In genomic region chr14:54876539-54877047, GRCm38 (mm10) we compare ENCODE assay signal across 8 mouse cellular contexts. TPM values are rescaled to one million over a fixed set of nuclear protein-coding genes. Genes with fewer than 3 reads are reported as not detected.
DNase-seq lines count a peak whose midpoint lies in the region; ATAC-seq lines count a peak whose summit lies in the region.

No protein-coding gene starts in this region.

- no peaks in the 10 kb centered on the region for H3K9me3 ChIP-seq in hindbrain, embryonic 15.5 days

- peak overlapping the region; percentile 97 for H3K27ac ChIP-seq in hindbrain, embryonic 15.5 days (replicated peaks)

- H3K4me2 ChIP-seq in hindbrain, embryonic 15.5 days = peak overlapping the region; percentile 97

- DNase-seq in R1 (ENCODE audit: low read depth, low spot score) = peak; percentile 94
- peak; percentile 92 to 95 for DNase-seq in cerebellum, postnatal 36 days
- peak; percentile 87 to 93 for DNase-seq in frontal cortex, postnatal 36 days (ENCODE audit: low spot score in 2 of 2)
- peak; percentile 79 to 92 for DNase-seq in left cerebral cortex, adult 8-10 months (ENCODE audit: low spot score in 2 of 2)
- peak; percentile 81 to 91 for DNase-seq in right cerebral cortex, adult 2 months (ENCODE audit: low spot score in 2 of 2)
- peak; percentile 42 for DNase-seq in urinary bladder, postnatal 10 days (ENCODE audit: low spot score)

- H3K4me1 ChIP-seq in hindbrain, embryonic 15.5 days (replicated peaks) = peaks cover 20% of the 10 kb centered on the region

- under 1% methylated on average over 47 of the region's 72 CpGs for WGBS in hindbrain, embryonic 15.5 days

- no peaks in the 10 kb centered on the region for H3K36me3 ChIP-seq in hindbrain, embryonic 15.5 days

- ATAC-seq in hindbrain, embryonic 15.5 days (ENCODE audit: low FRiP score, low read depth) = peak; percentile 92
- ATAC-seq in megakaryocyte, adult 5-6 weeks (ENCODE audit: poor library complexity, severe bottlenecking) = peak; percentile 77

- H3K9ac ChIP-seq in hindbrain, embryonic 15.5 days = peak overlapping the region; percentile 96

- H3K4me3 ChIP-seq in hindbrain, embryonic 15.5 days = peak overlapping the region; percentile 81

- H3K27me3 ChIP-seq in hindbrain, embryonic 15.5 days = no peaks in the 10 kb centered on the region

RNA-seq across cellular contexts. Expression of gene Ppp1r3e, which starts 0.8 kb away (rescaled TPM):
- 4.1 and 4.8 TPM in 2 replicates for polyA plus RNA-seq in hindbrain, embryonic 15.5 days (2015; fragmentation: Nextera tagmentation; extraction: Ambion mirVana)
- 10 to 100 TPM; 20.6 to 24.9 (median 22.7) TPM for total RNA-seq in left cerebral cortex, adult 8-10 months (2022)
- 9.8 and 11.9 TPM in 2 replicates for total RNA-seq in megakaryocyte, adult 5-6 weeks (2015)
- 0.22 and 1.8 TPM in 2 replicates for total RNA-seq in megakaryocyte, adult 5-6 weeks (2017)

RNA-seq across cellular contexts. Expression of gene Homez, which starts 5.8 kb away (rescaled TPM):
- 12.1 and 13.7 TPM in 2 replicates for polyA plus RNA-seq in hindbrain, embryonic 15.5 days (2015; fragmentation: Nextera tagmentation; extraction: Ambion mirVana)
- 10 to 100 TPM; 22.5 to 34.9 (median 24.2) TPM for total RNA-seq in left cerebral cortex, adult 8-10 months (2022)
- 6.3 and 6.8 TPM in 2 replicates for total RNA-seq in megakaryocyte, adult 5-6 weeks (2015)
- 4.6 and 13.3 TPM in 2 replicates for total RNA-seq in megakaryocyte, adult 5-6 weeks (2017)

RNA-seq across cellular contexts. Expression of gene Bcl2l2, which starts 6.6 kb away (rescaled TPM):
- polyA plus RNA-seq in hindbrain, embryonic 15.5 days (2015; fragmentation: Nextera tagmentation; extraction: Ambion mirVana) = 3.2 and 4.3 TPM in 2 replicates
- 100 to 1,000 TPM; 127 to 134 (median 132) TPM for total RNA-seq in left cerebral cortex, adult 8-10 months (2022)
- total RNA-seq in megakaryocyte, adult 5-6 weeks (2015) = 2.1 and 3.0 TPM in 2 replicates
- total RNA-seq in megakaryocyte, adult 5-6 weeks (2017) = 4.4 and 6.2 TPM in 2 replicates

RNA-seq across cellular contexts. Expression of gene Gm20521, which starts 6.6 kb away (rescaled TPM):
- not detected in 2 replicates for polyA plus RNA-seq in hindbrain, embryonic 15.5 days (2015; fragmentation: Nextera tagmentation; extraction: Ambion mirVana)
- total RNA-seq in left cerebral cortex, adult 8-10 months (2022) = 1 to 10 TPM in 3 of 4 experiments, not detected in 1; 1.5 to 6.7 (median 4.2) TPM
- total RNA-seq in megakaryocyte, adult 5-6 weeks (2015) = not detected in 2 replicates
- not detected in 2 replicates for total RNA-seq in megakaryocyte, adult 5-6 weeks (2017)

RNA-seq across cellular contexts. Expression of gene Pabpn1, which starts 15.7 kb away (rescaled TPM):
- polyA plus RNA-seq in hindbrain, embryonic 15.5 days (2015; fragmentation: Nextera tagmentation; extraction: Ambion mirVana) = 161 and 162 TPM in 2 replicates
- total RNA-seq in left cerebral cortex, adult 8-10 months (2022) = 100 to 1,000 TPM; 231 to 262 (median 243) TPM
- 48.9 and 67.2 TPM in 2 replicates for total RNA-seq in megakaryocyte, adult 5-6 weeks (2015)
- total RNA-seq in megakaryocyte, adult 5-6 weeks (2017) = 153 and 165 TPM in 2 replicates

Comparison
In these comparisons a context has a peak if more than half of its experiments do, and no peak if none do; other contexts are left out.
1. Peak in every context shown above with its lines: DNase-seq, ATAC-seq, H3K4me3 ChIP-seq and H3K27ac ChIP-seq.
2. DNase-seq: peak in every context shown above with its lines; median percentile 94 in R1; 94 in cerebellum, postnatal 36 days; 90 in frontal cortex, postnatal 36 days; 86 in right cerebral cortex, adult 2 months; 86 in left cerebral cortex, adult 8-10 months; 42 in urinary bladder, postnatal 10 days.
3. RNA of gene Bcl2l2, which starts 6.6 kb away (total RNA-seq): 127 to 134 TPM in left cerebral cortex, adult 8-10 months; 2.1 to 6.2 TPM in megakaryocyte, adult 5-6 weeks; every median in the first group is over 10 times any median in the second.